Mouse (Mus musculus): Measurements from ENCODE around the gene Lax1.

GRCm38 (mm10) chr1:133668618-133669017, 21.3 kb downstream of the Lax1 start:
- no peak for TF ChIP-seq GATA1 (IDR thresholded peaks at IDR 0.05; ENCODE audit: low read length)
- TF ChIP-seq TAL1 (IDR thresholded peaks at IDR 0.05; ENCODE audit: low read length) = no peak
